Mouse (Mus musculus) MN1 (cell line): ENCODE measurements at regions not wholly inside any gene's neighbourhood (a gene's known extent, or its start where the extent isn't known, plus 50 kb on each side); places are given as distances from the start of the nearest gene placed in this dataset.

Source experiments
- DNase-seq: peaks from one replicate; pipeline ENCODE4 v3.0.0-alpha.2; 2016; ENCODE audit warnings: low spot score

GRCm38 (mm10) chr10:96724436-96725175, 107.8 kb downstream of the Btg1 start:
- DNase-seq: no peak

GRCm38 (mm10) chr10:96726801-96727780, 110.3 kb downstream of the Btg1 start:
- DNase-seq: no peak

DNA sequence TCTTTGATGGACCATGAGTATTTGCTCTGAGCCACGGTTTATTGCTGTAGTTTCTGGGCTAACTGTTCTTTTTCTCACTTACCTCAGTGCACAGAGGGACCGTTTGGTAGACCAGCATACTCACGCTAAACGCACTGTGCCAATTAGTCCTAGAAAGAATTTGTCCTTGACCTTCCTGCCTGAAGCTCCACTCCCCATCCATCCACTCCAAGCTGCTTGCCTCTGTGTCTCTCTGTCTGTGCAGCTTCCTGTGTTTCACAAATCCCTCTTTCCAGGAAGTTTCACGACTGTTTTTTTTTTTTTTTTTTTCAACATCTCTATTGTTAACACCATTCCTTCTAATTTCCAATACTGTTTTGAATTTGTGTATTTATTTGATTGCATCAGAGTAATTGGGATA, 116.8 kb downstream of the Btg1 start:
- no peak for DNase-seq

DNA sequence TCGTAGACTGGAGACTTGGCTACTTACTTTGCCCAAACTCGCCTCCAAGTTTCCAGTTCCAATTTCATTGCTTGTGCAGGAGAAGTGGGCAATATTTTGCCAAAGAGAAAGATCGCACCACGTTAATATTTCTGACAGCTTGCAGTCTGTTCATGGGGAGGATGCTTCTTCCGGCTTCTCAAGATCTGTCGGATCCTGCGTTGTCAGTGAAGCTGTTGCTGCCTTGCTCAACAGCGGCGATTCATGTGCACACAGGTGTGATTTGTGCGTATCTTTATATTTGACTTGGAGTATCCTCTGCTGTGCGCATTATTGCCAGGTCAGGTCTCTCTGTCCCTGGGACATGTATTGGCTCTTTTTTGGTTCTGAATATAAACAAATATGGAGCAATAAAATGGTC, 118.3 kb downstream of the Btg1 start:
- DNase-seq: no peak

DNA sequence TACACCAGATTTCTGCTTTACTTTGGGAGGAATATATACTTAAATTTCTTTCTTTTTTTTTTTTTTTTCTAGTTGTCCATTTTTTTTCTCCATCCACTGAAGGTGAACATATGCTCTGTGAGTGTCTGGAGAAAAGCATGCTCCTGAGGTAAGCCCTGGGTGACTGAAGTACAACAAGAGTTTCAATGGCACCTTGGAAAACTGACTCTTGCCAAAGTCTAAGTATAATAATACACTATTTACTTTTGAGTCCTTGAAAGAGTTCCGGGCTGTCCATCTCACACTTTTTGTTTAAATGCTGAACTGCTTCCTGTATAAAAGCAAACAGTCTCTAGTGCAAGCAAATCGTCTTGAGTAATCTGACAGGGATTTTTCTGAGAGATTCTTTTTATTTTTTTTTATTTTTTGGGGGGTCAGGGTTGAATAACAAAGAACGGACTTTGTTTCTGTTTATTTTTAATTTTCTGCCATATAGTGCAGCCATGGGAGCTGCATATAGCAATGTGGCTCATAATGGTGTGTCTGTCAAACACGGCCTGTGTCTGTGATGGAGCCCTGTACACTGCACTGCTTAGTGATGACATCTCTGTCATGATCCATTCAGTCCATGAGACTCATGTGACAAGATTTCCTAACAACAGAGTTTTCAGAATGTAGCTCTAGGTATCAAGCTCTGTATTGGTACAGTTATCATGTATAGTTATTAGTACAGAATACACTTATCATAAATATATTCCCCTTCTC, 119.3 kb downstream of the Btg1 start:
- no peak for DNase-seq

DNA sequence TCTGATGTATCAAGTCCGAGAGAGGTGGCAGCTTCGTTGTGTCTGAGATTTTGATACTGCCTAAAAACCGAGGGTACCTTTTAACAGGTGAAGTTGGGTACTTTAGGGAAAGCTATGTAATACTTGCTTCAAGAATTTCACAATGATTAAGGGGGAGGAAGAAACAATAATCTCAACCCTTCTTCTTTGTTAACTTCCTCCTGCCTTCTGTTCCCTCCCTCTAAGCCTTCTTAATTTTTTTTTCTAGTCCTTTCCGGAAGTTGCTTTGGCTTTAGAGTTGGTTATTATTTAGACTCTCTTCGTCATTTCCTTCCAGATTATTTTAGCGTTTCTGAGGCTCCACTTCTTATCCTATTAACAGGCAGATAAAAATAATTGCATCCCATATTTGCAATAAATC, 121.2 kb downstream of the Btg1 start:
- DNase-seq: no peak

GRCm38 (mm10) chr10:96738606-96739005, 121.8 kb downstream of the Btg1 start:
- no peak for DNase-seq

GRCm38 (mm10) chr10:96744167-96744777, 127.5 kb downstream of the Btg1 start:
- peak; percentile 67 for DNase-seq

GRCm38 (mm10) chr10:96747015-96747663, 130.3 kb downstream of the Btg1 start:
- DNase-seq: no peak

GRCm38 (mm10) chr10:96750861-96751260, 134.1 kb downstream of the Btg1 start:
- peak; percentile 22 for DNase-seq

DNA sequence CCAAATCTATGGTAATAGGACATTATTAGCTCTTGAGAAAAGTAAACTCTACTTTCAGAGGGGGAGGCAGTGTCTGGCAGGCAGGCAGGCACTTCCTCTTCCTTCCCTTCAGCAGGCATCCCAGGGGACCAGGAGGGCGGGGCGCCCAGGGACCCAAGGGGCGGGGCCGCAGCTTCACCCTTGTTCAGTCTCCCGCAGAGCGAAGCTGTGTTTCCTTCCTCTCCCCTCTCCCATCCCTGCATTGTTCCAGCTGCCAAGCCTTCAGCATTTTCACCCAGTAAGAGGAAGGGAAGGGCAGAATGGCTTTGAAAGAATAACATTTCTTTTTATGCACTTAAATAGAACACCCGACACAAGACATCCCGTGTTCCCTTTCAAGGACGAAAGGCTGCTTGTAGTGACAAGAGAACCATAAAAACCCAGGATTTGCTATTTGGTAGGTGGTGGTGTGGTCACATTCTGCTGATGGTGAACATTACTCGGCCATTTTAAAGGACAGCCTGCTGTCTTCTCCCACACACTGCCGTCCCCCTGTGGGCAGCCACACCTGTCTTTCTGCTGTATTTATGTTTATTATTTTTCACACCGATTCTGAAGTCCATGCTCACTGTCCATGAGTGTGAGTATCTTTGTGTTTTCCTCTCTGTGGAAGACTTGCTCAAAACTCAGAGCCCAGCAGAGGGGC, 134.9 kb downstream of the Btg1 start:
- no peak for DNase-seq

GRCm38 (mm10) chr10:96752531-96752930, 135.7 kb downstream of the Btg1 start:
- DNase-seq: no peak

DNA sequence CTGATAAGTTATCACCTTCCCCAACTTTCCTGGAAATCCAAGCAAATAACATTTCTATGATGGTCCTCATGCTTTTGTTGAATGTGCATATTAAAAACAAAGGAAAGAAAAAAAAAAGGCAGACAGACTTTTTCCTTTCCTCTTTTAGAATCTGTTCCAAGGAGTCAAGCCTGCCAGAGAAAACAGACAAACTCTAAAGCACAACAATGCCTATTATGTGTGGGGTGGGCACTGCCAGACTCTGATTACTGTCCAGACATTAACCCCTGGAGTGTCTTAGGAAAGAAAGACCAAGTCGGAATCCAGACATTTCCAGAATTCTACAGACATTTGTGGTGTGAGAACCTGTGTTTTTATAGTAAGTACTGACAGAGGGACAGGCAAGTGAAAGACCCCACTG, 136.7 kb downstream of the Btg1 start:
- no peak for DNase-seq

GRCm38 (mm10) chr10:96755674-96756073, 138.9 kb downstream of the Btg1 start:
- DNase-seq: no peak

DNA sequence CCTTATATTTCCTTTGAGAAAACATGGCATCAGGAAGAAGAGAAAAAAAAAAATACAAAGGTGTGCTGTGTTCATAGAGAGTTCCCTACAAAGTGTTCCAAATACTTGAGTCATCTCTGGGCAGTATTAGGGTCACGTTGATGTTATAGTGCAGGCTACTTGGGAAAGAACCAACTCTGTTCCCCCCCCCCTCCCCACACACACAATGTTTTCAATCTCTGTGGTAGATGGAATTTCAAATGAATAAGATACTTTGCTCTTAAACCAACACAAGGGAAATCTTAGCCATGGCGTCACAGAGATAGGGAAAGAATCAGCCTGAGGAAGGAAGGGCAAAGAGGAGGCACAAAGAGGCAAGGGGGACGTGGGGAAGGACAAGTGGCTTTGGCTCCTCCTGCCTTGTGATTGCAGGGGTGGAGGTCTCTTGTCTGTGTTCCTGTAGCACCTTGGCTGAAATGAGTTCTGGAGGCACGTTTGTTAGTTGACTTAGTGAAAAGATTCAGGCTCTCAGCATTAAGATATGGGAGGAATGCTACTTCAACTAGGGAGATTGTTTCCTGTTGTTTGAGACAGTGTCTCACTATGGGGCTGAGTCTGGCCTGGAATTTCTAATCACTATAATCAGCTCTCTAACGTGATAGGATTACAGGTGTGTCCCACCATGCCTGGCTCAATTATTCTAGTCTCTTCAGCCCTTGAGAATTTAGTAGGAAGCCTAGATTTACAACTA, 139.7 kb downstream of the Btg1 start:
- DNase-seq: no peak

DNA sequence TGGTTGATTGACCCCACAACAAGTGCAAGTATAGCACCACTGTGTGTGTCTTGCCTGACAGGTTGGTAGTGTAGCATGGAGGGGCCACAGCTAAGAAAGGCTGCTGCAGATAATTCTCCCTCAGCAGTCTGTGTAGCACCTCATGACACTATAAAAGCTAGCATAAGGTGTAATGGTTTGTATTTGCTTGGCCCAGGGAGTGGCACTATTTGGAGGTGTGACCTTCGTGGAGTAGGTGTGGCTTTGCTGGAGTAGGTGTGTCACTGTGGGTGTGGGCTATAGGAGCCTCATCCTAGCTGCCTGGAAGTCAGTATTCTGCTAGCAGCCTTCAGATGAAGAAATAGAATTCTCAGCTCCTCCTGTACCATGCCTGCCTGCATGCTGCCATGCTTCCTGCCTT, 140.5 kb downstream of the Btg1 start:
- DNase-seq: no peak

DNA sequence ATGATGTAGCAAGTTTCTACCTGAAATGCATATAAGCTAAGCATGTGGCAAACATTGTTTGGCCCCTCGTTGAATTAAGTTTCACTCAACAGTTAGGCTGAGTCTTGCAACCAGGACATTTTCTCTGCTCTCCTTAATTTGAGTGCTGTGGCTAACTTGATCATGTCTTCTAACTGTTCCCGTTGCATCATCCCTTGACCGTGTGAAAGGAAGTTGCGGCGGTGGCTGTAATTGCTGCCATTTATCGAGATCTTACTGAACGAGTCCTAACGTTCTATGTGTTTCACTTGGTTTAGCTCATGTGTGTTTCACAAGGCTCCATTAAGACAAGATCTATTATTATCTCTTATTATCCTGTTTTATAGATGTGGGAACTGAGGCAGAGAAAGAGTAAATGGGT, 144.8 kb downstream of the Btg1 start:
- no peak for DNase-seq

- DNase-seq: no peak
Measured at GRCm38 (mm10) chr10:96765626-96766025, 148.8 kb downstream of the Btg1 start.

GRCm38 (mm10) chr10:96778220-96778619, 161.4 kb downstream of the Btg1 start:
- no peak for DNase-seq

- DNase-seq: no peak
Measured at GRCm38 (mm10) chr10:96783966-96784365, 167.2 kb downstream of the Btg1 start.
